Mouse (Mus musculus) right cerebral cortex, postnatal 10 days (tissue): ENCODE measurements at regions not wholly inside any gene's neighbourhood (a gene's known extent, or its start where the extent isn't known, plus 50 kb on each side); places are given as distances from the start of the nearest gene placed in this dataset.

Source experiments
- DNase-seq, 2 experiments: peaks; one replicate each; pipeline ENCODE4 v3.0.0; 2021; ENCODE audit warnings: low spot score in 2 of 2

- no peak for DNase-seq
These were observed 522.2 kb upstream of the Slc5a7 start for GRCm38 (mm10) chr17:54821059-54821458.

- no peak for DNase-seq
These were observed 554.8 kb upstream of the Slc5a7 start for GRCm38 (mm10) chr17:54853631-54854030.

GRCm38 (mm10) chr17:54896198-54896597 lies 549.0 kb upstream of the St6gal2 start:
- peak; percentile 34 to 61 for DNase-seq

- no peak for DNase-seq
These were observed 515.9 kb upstream of the St6gal2 start for GRCm38 (mm10) chr17:54929181-54929715.

- no peak for DNase-seq
These were observed 501.7 kb upstream of the St6gal2 start for GRCm38 (mm10) chr17:54943380-54944047.

GRCm38 (mm10) chr17:54944288-54944931 lies 500.8 kb upstream of the St6gal2 start:
- DNase-seq, result no peak
